Mouse (Mus musculus): ENCODE data around the gene Rsad2. TPM values are rescaled to one million over a fixed set of nuclear protein-coding genes. Genes with fewer than 3 reads are reported as not detected.
"Not testable (repeated sequence)": the region's sequence is repeated elsewhere in the genome, so short reads cannot be mapped to it uniquely, and the experiment has no call there.

Rsad2 gene
- polyA plus RNA-seq, 1 experiment from 2014 or later, result 1.7 TPM

- WGBS, result 0% methylated on average over 2 of the region's 2 CpGs
- H3K9ac ChIP-seq (ENCODE audit: low read length), result no peak overlapping the region
- no peak for ATAC-seq (ENCODE audit: insufficient number of reproducible peaks, insufficient read depth, low FRiP score, low read depth)
- H3K9me3 ChIP-seq (ENCODE audit: control insufficient read depth, low read length), result no peaks in the 10 kb centered on the region
- no peak overlapping the region for H3K4me3 ChIP-seq (ENCODE audit: control insufficient read depth in 1 of 2, insufficient read depth in 1 of 2, low read depth in 1 of 2, low read length in 2 of 2)
- no peaks in the 10 kb centered on the region for H3K36me3 ChIP-seq (ENCODE audit: control insufficient read depth, insufficient read depth, low read length)
- no peaks in the 10 kb centered on the region for H3K27me3 ChIP-seq (ENCODE audit: control insufficient read depth, insufficient read depth, low read length)
- H3K4me1 ChIP-seq (ENCODE audit: control insufficient read depth in 2 of 2, insufficient read depth in 2 of 2, low read length in 2 of 2), result 0 out of 4 replicates have a peak, but pooled peaks cover 0 to 6% of the 10 kb centered on the region in 2 experiments
- H3K4me2 ChIP-seq (ENCODE audit: low read length), result no peak overlapping the region
- no peak overlapping the region for H3K27ac ChIP-seq (replicated peaks in 1 of 2; ENCODE audit: control insufficient read depth in 1 of 2, insufficient read depth in 1 of 2, low read depth in 2 of 2, low read length in 2 of 2)
Observed at GRCm38 (mm10) chr12:26444054-26444453, 12.2 kb downstream of the Rsad2 start.

- Histone ChIP-seq H3K36me3 (ENCODE audit: control insufficient read depth, insufficient read depth, low read length) (no peaks in the 10 kb centered on the region), H3K27me3 (ENCODE audit: control insufficient read depth, insufficient read depth, low read length) (no peaks in the 10 kb centered on the region), H3K9ac (ENCODE audit: low read length) (no peak overlapping the region), H3K4me1 (ENCODE audit: control insufficient read depth in 2 of 2, insufficient read depth in 2 of 2, low read length in 2 of 2) (0 out of 4 replicates have a peak, but pooled peaks cover 0 to 6% of the 10 kb centered on the region in 2 experiments), H3K4me3 (ENCODE audit: control insufficient read depth in 1 of 2, insufficient read depth in 1 of 2, low read depth in 1 of 2, low read length in 2 of 2) (no peak overlapping the region), H3K9me3 (ENCODE audit: control insufficient read depth, low read length) (no peaks in the 10 kb centered on the region), H3K4me2 (ENCODE audit: low read length) (no peak overlapping the region), H3K27ac (replicated peaks in 1 of 2; ENCODE audit: control insufficient read depth in 1 of 2, insufficient read depth in 1 of 2, low read depth in 2 of 2, low read length in 2 of 2) (no peak overlapping the region)
- ATAC-seq (ENCODE audit: insufficient number of reproducible peaks, insufficient read depth, low FRiP score, low read depth), result no peak
- 70% methylated on average over 3 of the region's 3 CpGs for WGBS
Observed at GRCm38 (mm10) chr12:26439366-26439765, 16.9 kb downstream of the Rsad2 start.

GRCm38 (mm10) chr12:26437950-26438349, 18.3 kb downstream of the Rsad2 start:
- no peaks in the 10 kb centered on the region for H3K27me3 ChIP-seq (ENCODE audit: control insufficient read depth, insufficient read depth, low read length)
- no peaks in the 10 kb centered on the region for H3K9me3 ChIP-seq (ENCODE audit: control insufficient read depth, low read length)
- H3K4me1 ChIP-seq (ENCODE audit: control insufficient read depth in 2 of 2, insufficient read depth in 2 of 2, low read length in 2 of 2), result no peaks in the 10 kb centered on the region; a peak in 1 of 4 replicates
- no peak overlapping the region for H3K27ac ChIP-seq (replicated peaks in 1 of 2; ENCODE audit: control insufficient read depth in 1 of 2, insufficient read depth in 1 of 2, low read depth in 2 of 2, low read length in 2 of 2)
- H3K4me2 ChIP-seq (ENCODE audit: low read length), result no peak overlapping the region
- H3K36me3 ChIP-seq (ENCODE audit: control insufficient read depth, insufficient read depth, low read length), result no peaks in the 10 kb centered on the region
- H3K9ac ChIP-seq (ENCODE audit: low read length), result no peak overlapping the region
- WGBS, result 67% methylated on average over 3 of the region's 3 CpGs
- H3K4me3 ChIP-seq (ENCODE audit: control insufficient read depth in 1 of 2, insufficient read depth in 1 of 2, low read depth in 1 of 2, low read length in 2 of 2), result no peak overlapping the region
- ATAC-seq (ENCODE audit: insufficient number of reproducible peaks, insufficient read depth, low FRiP score, low read depth), result no peak

GRCm38 (mm10) chr12:26436334-26436733, 19.9 kb downstream of the Rsad2 start:
- no peaks in the 10 kb centered on the region; a peak in 1 of 4 replicates for H3K4me1 ChIP-seq (ENCODE audit: control insufficient read depth in 2 of 2, insufficient read depth in 2 of 2, low read length in 2 of 2)
- 64% methylated on average over 4 of the region's 4 CpGs for WGBS
- H3K9ac ChIP-seq (ENCODE audit: low read length), result no peak overlapping the region
- no peaks in the 10 kb centered on the region for H3K9me3 ChIP-seq (ENCODE audit: control insufficient read depth, low read length)
- H3K4me3 ChIP-seq (ENCODE audit: control insufficient read depth in 1 of 2, insufficient read depth in 1 of 2, low read depth in 1 of 2, low read length in 2 of 2), result no peak overlapping the region
- no peak for ATAC-seq (ENCODE audit: insufficient number of reproducible peaks, insufficient read depth, low FRiP score, low read depth)
- H3K36me3 ChIP-seq (ENCODE audit: control insufficient read depth, insufficient read depth, low read length), result no peaks in the 10 kb centered on the region
- no peak overlapping the region for H3K4me2 ChIP-seq (ENCODE audit: low read length)
- no peak overlapping the region for H3K27ac ChIP-seq (replicated peaks in 1 of 2; ENCODE audit: control insufficient read depth in 1 of 2, insufficient read depth in 1 of 2, low read depth in 2 of 2, low read length in 2 of 2)
- no peaks in the 10 kb centered on the region for H3K27me3 ChIP-seq (ENCODE audit: control insufficient read depth, insufficient read depth, low read length)

GRCm38 (mm10) chr12:26428771-26429170, 27.5 kb downstream of the Rsad2 start:
- H3K4me2 ChIP-seq (ENCODE audit: low read length); H3K9ac ChIP-seq (ENCODE audit: low read length); H3K9me3 ChIP-seq (ENCODE audit: control insufficient read depth, low read length); H3K36me3 ChIP-seq (ENCODE audit: control insufficient read depth, insufficient read depth, low read length); H3K27me3 ChIP-seq (ENCODE audit: control insufficient read depth, insufficient read depth, low read length); ATAC-seq (ENCODE audit: insufficient number of reproducible peaks, insufficient read depth, low FRiP score, low read depth); H3K4me3 ChIP-seq (ENCODE audit: control insufficient read depth in 1 of 2, insufficient read depth in 1 of 2, low read depth in 1 of 2, low read length in 2 of 2); H3K4me1 ChIP-seq (ENCODE audit: control insufficient read depth in 2 of 2, insufficient read depth in 2 of 2, low read length in 2 of 2); H3K27ac ChIP-seq (replicated peaks in 1 of 2; ENCODE audit: control insufficient read depth in 1 of 2, insufficient read depth in 1 of 2, low read depth in 2 of 2, low read length in 2 of 2): not testable (repeated sequence)
- 70% methylated on average over 2 of the region's 2 CpGs for WGBS

- no peak for ATAC-seq (ENCODE audit: insufficient number of reproducible peaks, insufficient read depth, low FRiP score, low read depth)
- WGBS, result 90% methylated on average over 2 of the region's 2 CpGs
- no peaks in the 10 kb centered on the region for H3K9me3 ChIP-seq (ENCODE audit: control insufficient read depth, low read length)
Observed at GRCm38 (mm10) chr12:26424841-26425240, 31.4 kb downstream of the Rsad2 start.

GRCm38 (mm10) chr12:26418322-26418721, 37.9 kb downstream of the Rsad2 start:
- Histone ChIP-seq H3K4me1 (ENCODE audit: control insufficient read depth in 2 of 2, insufficient read depth in 2 of 2, low read length in 2 of 2) (peaks cover 4 to 5% of the 10 kb centered on the region in 2 experiments; a peak in 1 of 4 replicates), H3K4me3 (ENCODE audit: control insufficient read depth in 1 of 2, insufficient read depth in 1 of 2, low read depth in 1 of 2, low read length in 2 of 2) (no peak overlapping the region), H3K9me3 (ENCODE audit: control insufficient read depth, low read length) (no peaks in the 10 kb centered on the region), H3K36me3 (ENCODE audit: control insufficient read depth, insufficient read depth, low read length) (no peaks in the 10 kb centered on the region), H3K27ac (replicated peaks in 1 of 2; ENCODE audit: control insufficient read depth in 1 of 2, insufficient read depth in 1 of 2, low read depth in 2 of 2, low read length in 2 of 2) (no peak overlapping the region), H3K4me2 (ENCODE audit: low read length) (no peak overlapping the region), H3K9ac (ENCODE audit: low read length) (no peak overlapping the region), H3K27me3 (ENCODE audit: control insufficient read depth, insufficient read depth, low read length) (peaks cover 6% of the 10 kb centered on the region; the same call in 1 of the 2 replicates)
- ATAC-seq (ENCODE audit: insufficient number of reproducible peaks, insufficient read depth, low FRiP score, low read depth), result no peak
- WGBS, result 77% methylated on average over 4 of the region's 4 CpGs

More at GRCm38 (mm10) chr12:26424841-26425240, 31.4 kb downstream of the Rsad2 start:
- H3K27ac ChIP-seq (replicated peaks in 1 of 2; ENCODE audit: control insufficient read depth in 1 of 2, insufficient read depth in 1 of 2, low read depth in 2 of 2, low read length in 2 of 2), result no peak overlapping the region
- H3K4me2 ChIP-seq (ENCODE audit: low read length), result no peak overlapping the region
- H3K27me3 ChIP-seq (ENCODE audit: control insufficient read depth, insufficient read depth, low read length), result no peaks in the 10 kb centered on the region; the same call in 1 of the 2 replicates
- no peak overlapping the region for H3K4me3 ChIP-seq (ENCODE audit: control insufficient read depth in 1 of 2, insufficient read depth in 1 of 2, low read depth in 1 of 2, low read length in 2 of 2)
- H3K9ac ChIP-seq (ENCODE audit: low read length), result no peak overlapping the region
- no peaks in the 10 kb centered on the region for H3K4me1 ChIP-seq (ENCODE audit: control insufficient read depth in 2 of 2, insufficient read depth in 2 of 2, low read length in 2 of 2)
- no peaks in the 10 kb centered on the region for H3K36me3 ChIP-seq (ENCODE audit: control insufficient read depth, insufficient read depth, low read length)

- peaks cover 10 to 18% of the 10 kb centered on the region in 2 experiments for H3K4me1 ChIP-seq (ENCODE audit: control insufficient read depth in 2 of 2, insufficient read depth in 2 of 2, low read length in 2 of 2)
- no peak overlapping the region for H3K9ac ChIP-seq (ENCODE audit: low read length)
- H3K27ac ChIP-seq (replicated peaks in 1 of 2; ENCODE audit: control insufficient read depth in 1 of 2, insufficient read depth in 1 of 2, low read depth in 2 of 2, low read length in 2 of 2), result no peak overlapping the region
Observed at GRCm38 (mm10) chr12:26416636-26417295, 39.5 kb downstream of the Rsad2 start.

More at GRCm38 (mm10) chr12:26416636-26417295, 39.5 kb downstream of the Rsad2 start:
- WGBS, result 71% methylated on average over 7 of the region's 7 CpGs
- Histone ChIP-seq H3K9me3 (ENCODE audit: control insufficient read depth, low read length) (no peaks in the 10 kb centered on the region), H3K4me3 (ENCODE audit: control insufficient read depth in 1 of 2, insufficient read depth in 1 of 2, low read depth in 1 of 2, low read length in 2 of 2) (no peak overlapping the region), H3K36me3 (ENCODE audit: control insufficient read depth, insufficient read depth, low read length) (no peaks in the 10 kb centered on the region), H3K4me2 (ENCODE audit: low read length) (no peak overlapping the region), H3K27me3 (ENCODE audit: control insufficient read depth, insufficient read depth, low read length) (peaks cover 7% of the 10 kb centered on the region; the same call in 1 of the 2 replicates)
- no peak for ATAC-seq (ENCODE audit: insufficient number of reproducible peaks, insufficient read depth, low FRiP score, low read depth)

Measured in heart, embryonic 14.5 days (tissue).